Mouse (Mus musculus): ENCODE measurements around the gene Atp6v1e2. TPM values are rescaled to one million over a fixed set of nuclear protein-coding genes. Genes with fewer than 3 reads are reported as not detected.
A peak's percentile ranks its signal among the peaks of the same experiment; 100 is the strongest.

Gene Atp6v1e2
- polyA plus RNA-seq, 1 experiment from 2014 or later = not detected

DNA sequence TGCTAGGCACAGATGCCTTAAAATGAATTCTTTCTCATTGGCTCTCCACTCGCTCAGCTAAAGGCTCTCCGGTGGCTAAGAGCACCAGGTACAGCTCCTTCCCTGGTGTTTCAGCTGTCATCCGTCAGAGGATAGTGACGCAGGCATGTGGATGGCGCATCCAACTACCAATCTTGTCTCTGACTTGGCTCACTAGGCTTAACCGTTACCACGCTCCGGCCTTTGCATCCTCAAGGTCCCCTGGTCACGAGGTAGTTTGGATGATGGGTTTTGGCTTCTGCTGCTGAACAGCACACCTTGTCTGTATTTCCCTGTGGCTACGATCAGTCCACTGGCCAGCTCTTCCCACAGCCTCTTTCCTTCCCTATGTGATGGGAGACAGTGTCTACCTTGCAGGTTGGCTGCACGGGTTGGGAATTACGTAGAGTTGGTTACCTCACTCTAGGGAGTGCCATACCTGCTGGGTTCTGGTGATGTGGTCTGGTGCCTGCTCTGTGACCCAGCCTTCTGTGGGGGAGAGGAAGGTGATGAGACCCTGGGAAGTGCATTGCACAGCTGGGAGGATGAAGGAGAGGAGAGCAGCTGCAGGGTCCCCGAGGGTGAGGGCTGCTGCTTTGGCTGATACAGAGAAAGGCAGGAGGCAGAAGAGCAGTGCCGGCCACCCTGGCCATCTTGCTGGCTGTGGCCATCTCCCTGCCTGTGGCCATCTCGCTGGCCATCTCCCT lies 22.5 kb upstream of the Atp6v1e2 start:
- Histone ChIP-seq H3K4me3 (ENCODE audit: low read depth, low read length) (no peak overlapping the region), H3K9ac (no peak overlapping the region), H3K36me3 (ENCODE audit: insufficient read depth) (peaks cover 50% of the 10 kb centered on the region), H3K4me2 (no peak overlapping the region), H3K9me3 (ENCODE audit: low read depth, low read length) (no peaks in the 10 kb centered on the region), H3K4me1 (ENCODE audit: insufficient read depth) (peaks cover 3% of the 10 kb centered on the region), H3K27ac (ENCODE audit: low read depth) (no peak overlapping the region), H3K27me3 (ENCODE audit: insufficient read depth, low read length) (no peaks in the 10 kb centered on the region)
- WGBS = 89% methylated on average over 15 of the region's 15 CpGs
- DNase-seq (no peak), ATAC-seq (ENCODE audit: insufficient read depth) (no peak)
- no peak for TF ChIP-seq CTCF (IDR thresholded peaks at IDR 0.05; ENCODE audit: low read depth)

DNA sequence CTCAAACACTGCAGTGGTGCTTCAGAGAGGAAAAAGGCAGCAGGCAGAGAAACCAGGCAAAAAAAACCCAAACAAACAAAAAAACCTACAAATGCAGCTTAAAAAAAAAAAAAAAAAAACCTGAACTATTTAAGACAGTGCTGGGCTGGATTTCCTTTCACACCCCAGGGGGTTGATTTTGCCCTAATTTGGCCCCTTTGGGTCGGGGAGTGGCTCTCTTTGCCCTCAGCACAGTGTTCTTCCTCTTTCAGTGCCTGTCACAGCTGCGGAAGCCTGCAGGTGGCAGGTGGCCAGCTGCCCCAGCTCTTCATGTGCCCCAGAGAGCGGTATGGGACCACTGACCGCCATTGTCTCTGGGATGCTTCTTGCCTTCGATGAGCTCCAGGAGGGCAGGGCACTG lies 21.9 kb upstream of the Atp6v1e2 start:
- no peaks in the 10 kb centered on the region for H3K27me3 ChIP-seq (ENCODE audit: insufficient read depth, low read length)
- H3K9ac ChIP-seq = no peak overlapping the region
- TF ChIP-seq CTCF (IDR thresholded peaks at IDR 0.05; ENCODE audit: low read depth) = no peak
- peaks cover 50% of the 10 kb centered on the region for H3K36me3 ChIP-seq (ENCODE audit: insufficient read depth)
- H3K4me1 ChIP-seq (ENCODE audit: insufficient read depth) = peaks cover 8% of the 10 kb centered on the region
- DNase-seq (no peak), ATAC-seq (ENCODE audit: insufficient read depth) (no peak)
- 67% methylated on average over 5 of the region's 5 CpGs for WGBS
- H3K27ac ChIP-seq (ENCODE audit: low read depth) = no peak overlapping the region
- no peaks in the 10 kb centered on the region for H3K9me3 ChIP-seq (ENCODE audit: low read depth, low read length)
- H3K4me2 ChIP-seq = no peak overlapping the region
- H3K4me3 ChIP-seq (ENCODE audit: low read depth, low read length) = no peak overlapping the region

DNA sequence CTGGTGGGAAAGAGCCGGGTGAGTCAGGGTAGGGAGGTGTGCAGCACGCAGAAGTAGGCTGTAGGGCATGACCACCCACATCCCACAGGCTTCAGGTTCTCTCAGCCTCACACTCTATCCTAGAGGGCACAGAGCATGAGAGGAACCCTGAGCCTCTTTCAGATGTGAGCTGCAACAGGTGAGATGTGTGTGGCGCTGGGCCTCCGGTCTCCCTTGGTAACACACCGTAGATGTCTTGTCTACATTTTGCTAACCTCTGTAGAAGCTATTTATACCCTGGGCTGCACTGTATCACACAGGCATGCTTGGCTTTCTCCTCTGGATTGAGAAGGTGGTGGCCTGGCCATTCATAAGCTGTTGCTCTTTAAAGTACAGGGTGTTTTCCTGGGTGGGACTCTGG lies 20.9 kb upstream of the Atp6v1e2 start:
- Histone ChIP-seq H3K4me1 (ENCODE audit: insufficient read depth) (peaks cover 13% of the 10 kb centered on the region), H3K4me2 (no peak overlapping the region), H3K27me3 (ENCODE audit: insufficient read depth, low read length) (no peaks in the 10 kb centered on the region), H3K9ac (no peak overlapping the region), H3K9me3 (ENCODE audit: low read depth, low read length) (no peaks in the 10 kb centered on the region), H3K4me3 (ENCODE audit: low read depth, low read length) (no peak overlapping the region), H3K27ac (ENCODE audit: low read depth) (no peak overlapping the region), H3K36me3 (ENCODE audit: insufficient read depth) (peaks cover 43% of the 10 kb centered on the region)
- TF ChIP-seq CTCF (IDR thresholded peaks at IDR 0.05; ENCODE audit: low read depth) = no peak
- no peak for ATAC-seq (ENCODE audit: insufficient read depth)
- 87% methylated on average over 5 of the region's 5 CpGs for WGBS
- DNase-seq = no peak

DNA sequence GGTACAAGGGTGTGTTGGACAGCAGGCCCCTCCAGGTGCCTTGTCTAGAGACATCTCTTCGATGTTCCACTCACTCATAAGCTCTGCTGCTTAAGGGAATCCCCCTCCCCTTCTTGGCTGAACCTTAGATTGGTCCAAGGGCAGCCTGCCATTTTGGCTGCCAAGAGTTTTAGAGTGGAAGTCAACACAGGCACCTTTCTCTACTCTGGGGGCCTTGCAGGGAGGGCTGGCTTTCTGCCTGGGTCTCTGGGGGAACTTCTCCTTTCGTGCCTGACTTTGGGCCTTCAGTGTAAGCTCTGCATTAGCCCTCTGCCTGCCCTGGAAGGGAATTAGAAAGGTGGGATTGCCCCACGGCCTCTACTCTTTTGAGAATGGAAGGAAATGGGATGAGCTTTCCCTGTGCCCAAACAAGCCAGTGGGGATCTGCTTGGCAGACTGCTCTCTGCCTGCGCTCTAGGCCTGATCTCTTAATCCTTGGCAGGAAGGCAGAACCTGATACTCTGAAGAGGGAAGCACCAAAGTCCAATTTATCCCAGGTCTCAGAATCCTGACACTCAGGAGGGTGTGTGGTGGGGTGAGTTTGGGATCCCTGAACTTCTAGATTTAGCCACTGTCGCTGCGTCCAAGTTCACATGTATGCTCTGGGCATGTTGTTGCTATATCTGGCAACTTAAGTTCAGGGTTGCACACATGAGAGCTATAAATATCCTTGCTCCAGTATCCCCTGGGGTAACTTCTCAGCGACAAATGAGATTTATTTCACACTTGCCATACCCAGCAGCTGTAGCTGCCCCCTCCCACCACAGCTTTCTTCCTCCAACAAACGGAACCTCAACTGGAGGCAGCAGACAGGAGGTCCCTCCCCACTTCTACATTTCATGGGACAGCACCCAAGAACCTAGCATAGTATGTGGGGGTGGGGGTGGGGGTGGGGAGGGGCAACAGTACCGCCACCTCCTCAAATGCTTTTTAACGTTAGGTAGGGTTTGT lies 20.1 kb upstream of the Atp6v1e2 start:
- DNase-seq (no peak), ATAC-seq (ENCODE audit: insufficient read depth) (no peak)
- H3K4me3 ChIP-seq (ENCODE audit: low read depth, low read length) = no peak overlapping the region
- TF ChIP-seq CTCF (IDR thresholded peaks at IDR 0.05; ENCODE audit: low read depth) = no peak
- H3K36me3 ChIP-seq (ENCODE audit: insufficient read depth) = peaks cover 36% of the 10 kb centered on the region; the same call in 1 of the 2 replicates
- no peak overlapping the region for H3K9ac ChIP-seq
- no peaks in the 10 kb centered on the region for H3K9me3 ChIP-seq (ENCODE audit: low read depth, low read length)
- H3K4me2 ChIP-seq = no peak overlapping the region
- no peak overlapping the region for H3K27ac ChIP-seq (ENCODE audit: low read depth)
- H3K4me1 ChIP-seq (ENCODE audit: insufficient read depth) = peaks cover 13% of the 10 kb centered on the region
- no peaks in the 10 kb centered on the region for H3K27me3 ChIP-seq (ENCODE audit: insufficient read depth, low read length)
- 74% methylated on average over 10 of the region's 10 CpGs for WGBS

DNA sequence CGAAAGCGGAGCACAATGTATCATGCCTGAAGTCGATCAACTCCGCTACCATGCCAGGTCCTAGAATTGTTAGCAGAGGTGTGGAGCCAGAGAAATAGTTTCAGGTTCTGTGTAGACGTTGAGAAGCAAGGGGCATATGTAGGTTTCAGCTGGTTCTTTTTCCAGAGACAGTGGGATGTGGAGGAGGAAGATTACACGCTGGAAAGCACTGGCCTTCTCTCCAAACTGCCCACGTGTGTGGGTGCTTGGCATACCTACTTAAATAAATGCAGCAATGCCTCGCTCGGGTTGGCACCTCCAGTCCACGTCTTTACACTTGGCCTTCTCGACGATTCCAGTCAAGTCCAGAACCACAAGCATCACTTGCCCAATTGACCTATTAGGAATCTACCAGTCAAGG lies 19.4 kb upstream of the Atp6v1e2 start:
- no peak overlapping the region for H3K4me2 ChIP-seq
- no peak for TF ChIP-seq CTCF (IDR thresholded peaks at IDR 0.05; ENCODE audit: low read depth)

DNA sequence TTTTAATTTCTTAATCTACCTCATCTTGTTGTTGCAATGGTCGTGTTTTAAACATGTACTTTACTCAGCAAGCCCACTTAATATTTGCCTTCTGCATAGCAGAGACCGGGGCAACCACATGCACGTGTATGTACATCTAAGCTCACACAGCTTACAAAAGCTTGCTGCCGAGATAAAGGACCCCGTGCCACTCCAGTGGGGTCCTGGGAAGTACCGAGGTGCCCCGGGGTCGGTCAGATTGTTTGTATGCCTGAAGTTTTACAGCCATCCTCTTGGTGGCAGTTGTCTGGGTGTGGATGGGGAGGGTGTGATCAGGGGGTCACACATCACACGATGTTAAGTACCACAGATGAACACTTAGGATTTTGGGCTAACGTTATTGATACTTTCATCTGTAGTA lies 18.3 kb upstream of the Atp6v1e2 start:
- Histone ChIP-seq H3K9ac (no peak overlapping the region), H3K27ac (ENCODE audit: low read depth) (no peak overlapping the region), H3K36me3 (ENCODE audit: insufficient read depth) (peaks cover 29% of the 10 kb centered on the region; the same call in 1 of the 2 replicates), H3K27me3 (ENCODE audit: insufficient read depth, low read length) (no peaks in the 10 kb centered on the region), H3K9me3 (ENCODE audit: low read depth, low read length) (no peaks in the 10 kb centered on the region), H3K4me1 (ENCODE audit: insufficient read depth) (peaks cover 19% of the 10 kb centered on the region), H3K4me2 (no peak overlapping the region), H3K4me3 (ENCODE audit: low read depth, low read length) (no peak overlapping the region)
- 70% methylated on average over 10 of the region's 10 CpGs for WGBS
- TF ChIP-seq CTCF (IDR thresholded peaks at IDR 0.05; ENCODE audit: low read depth) = no peak
- ATAC-seq (ENCODE audit: insufficient read depth) (no peak), DNase-seq (no peak)

More for the DNA sequence above, 19.4 kb upstream of the Atp6v1e2 start:
- 92% methylated on average over 12 of the region's 12 CpGs for WGBS
- H3K9ac ChIP-seq = no peak overlapping the region
- no peaks in the 10 kb centered on the region for H3K27me3 ChIP-seq (ENCODE audit: insufficient read depth, low read length)
- no peak overlapping the region for H3K4me3 ChIP-seq (ENCODE audit: low read depth, low read length)
- peaks cover 31% of the 10 kb centered on the region; the same call in 1 of the 2 replicates for H3K36me3 ChIP-seq (ENCODE audit: insufficient read depth)
- DNase-seq = no peak
- H3K27ac ChIP-seq (ENCODE audit: low read depth) = no peak overlapping the region
- H3K9me3 ChIP-seq (ENCODE audit: low read depth, low read length) = no peaks in the 10 kb centered on the region
- ATAC-seq (ENCODE audit: insufficient read depth) = no peak
- peaks cover 14% of the 10 kb centered on the region for H3K4me1 ChIP-seq (ENCODE audit: insufficient read depth)

DNA sequence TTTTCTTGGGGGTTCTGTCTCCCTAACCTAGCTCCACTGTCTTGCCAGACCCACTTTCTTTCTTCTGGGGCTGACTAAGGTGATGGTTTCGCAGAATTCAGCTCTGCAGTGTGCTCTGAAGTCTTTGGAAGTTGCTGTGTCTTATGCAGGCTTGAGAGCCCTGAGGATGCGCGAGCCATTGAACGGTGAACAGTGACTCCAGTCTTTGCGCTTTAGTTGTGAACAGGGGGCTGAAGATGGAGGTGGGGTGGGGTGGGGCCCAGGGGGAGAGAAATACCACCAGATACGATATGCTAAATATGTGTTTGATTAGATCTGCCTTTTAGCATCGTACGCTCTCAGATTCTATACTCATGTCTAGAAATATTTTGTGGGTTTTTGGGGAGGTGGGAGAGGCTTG lies 17.4 kb upstream of the Atp6v1e2 start:
- Histone ChIP-seq H3K36me3 (ENCODE audit: insufficient read depth) (peaks cover 24% of the 10 kb centered on the region; the same call in 1 of the 2 replicates), H3K27me3 (ENCODE audit: insufficient read depth, low read length) (no peaks in the 10 kb centered on the region), H3K4me2 (peak overlapping the region; percentile 87), H3K27ac (ENCODE audit: low read depth) (peak overlapping the region; percentile 94), H3K9me3 (ENCODE audit: low read depth, low read length) (no peaks in the 10 kb centered on the region), H3K9ac (peak overlapping the region; percentile 40), H3K4me3 (ENCODE audit: low read depth, low read length) (peak overlapping the region; percentile 76), H3K4me1 (ENCODE audit: insufficient read depth) (peaks cover 25% of the 10 kb centered on the region)
- DNase-seq (no peak), ATAC-seq (ENCODE audit: insufficient read depth) (no peak)
- no peak for TF ChIP-seq CTCF (IDR thresholded peaks at IDR 0.05; ENCODE audit: low read depth)
- 74% methylated on average over 8 of the region's 8 CpGs for WGBS
